ENCODE assay signal across 9 mouse cellular contexts in genomic region chr12:101767306-101768053, GRCm38 (mm10). TPM values are rescaled to one million over a fixed set of nuclear protein-coding genes. Genes with fewer than 3 reads are reported as not detected.
DNase-seq lines count a peak whose midpoint lies in the region; ATAC-seq and TF ChIP-seq lines count a peak whose summit lies in the region.
"Had no signal": no experiment of that assay in that cellular context is flagged by ENCODE, and none has a peak within 500 bp of the region (broad histone marks: within the 10 kb centered on the region; RNA-seq: fewer than 3 reads in every experiment).

No protein-coding gene starts in this region.

- no peak for DNase-seq in liver, embryonic 11.5 days (ENCODE audit: low spot score)
- DNase-seq in heart, adult 2 months = peak; percentile 59 to 82
- peak; percentile 49 for DNase-seq in kidney, postnatal 14 days
- no peak for DNase-seq in spleen, adult 18-20 months
- DNase-seq in gastrocnemius, postnatal 14 days = no peak
- no peak for DNase-seq in right cerebral cortex, postnatal 4 days

- TF ChIP-seq POLR2A in heart, adult 2 months (IDR thresholded peaks at IDR 0.05; ENCODE audit: insufficient read depth, low read depth, low read length) = no peak

- no peak overlapping the region for H3K4me2 ChIP-seq in liver, embryonic 11.5 days
- no peak overlapping the region for H3K4me2 ChIP-seq in liver, embryonic 12.5 days
- no peak overlapping the region for H3K4me2 ChIP-seq in stomach, embryonic 16.5 days (ENCODE audit: low read depth, low read length)

- intact Hi-C loops in heart, adult 2 months (cut with DNase I) = no loop called here
- intact Hi-C loops in gastrocnemius, postnatal 14 days (cut with DNase I; ENCODE audit: low total_unique reads) = no loop called here

- 0 out of 2 replicates have a peak, but pooled peaks have one; percentile 31 for ATAC-seq in liver, embryonic 11.5 days (replicated peaks; ENCODE audit: low FRiP score)
- no peak for ATAC-seq in liver, embryonic 12.5 days
- ATAC-seq in stomach, embryonic 16.5 days (ENCODE audit: insufficient read depth, low FRiP score) = peak; percentile 71

- H3K9me3 ChIP-seq in liver, embryonic 11.5 days (ENCODE audit: control insufficient read depth, low read length) = no peaks in the 10 kb centered on the region
- H3K9me3 ChIP-seq in liver, embryonic 12.5 days (replicated peaks) = no peaks in the 10 kb centered on the region
- no peaks in the 10 kb centered on the region for H3K9me3 ChIP-seq in stomach, embryonic 16.5 days (replicated peaks; ENCODE audit: control insufficient read depth, low read length)

- WGBS in liver, embryonic 11.5 days = 46% methylated on average over 9 of the region's 9 CpGs
- WGBS in liver, embryonic 12.5 days (ENCODE audit: insufficient replicate concordance) = 42% methylated on average over 9 of the region's 9 CpGs
- WGBS in heart, adult 2 months = 21% methylated on average over 9 of the region's 9 CpGs
- WGBS in stomach, embryonic 16.5 days = 37% methylated on average over 9 of the region's 9 CpGs

- H3K79me2 ChIP-seq in heart, adult 2 months (replicated peaks; ENCODE audit: control insufficient read depth, insufficient read depth, low read length) = no peaks in the 10 kb centered on the region

- H3K36me3 ChIP-seq in liver, embryonic 11.5 days (ENCODE audit: control insufficient read depth, insufficient read depth, low read length) = no peaks in the 10 kb centered on the region
- no peaks in the 10 kb centered on the region for H3K36me3 ChIP-seq in liver, embryonic 12.5 days
- H3K36me3 ChIP-seq in heart, adult 2 months (ENCODE audit: control insufficient read depth, insufficient read depth, low read length) = no peaks in the 10 kb centered on the region; the same call in 1 of the 2 replicates
- H3K36me3 ChIP-seq in stomach, embryonic 16.5 days (ENCODE audit: control insufficient read depth, insufficient read depth, low read length) = no peaks in the 10 kb centered on the region

- TF ChIP-seq EP300 in heart, adult 2 months (IDR thresholded peaks at IDR 0.05; ENCODE audit: insufficient read depth, low read depth, low read length) = no peak

- H3K4me3 ChIP-seq in liver, embryonic 11.5 days (ENCODE audit: low read depth, low read length) = no peak overlapping the region
- H3K4me3 ChIP-seq in liver, embryonic 12.5 days = no peak overlapping the region
- no peak overlapping the region for H3K4me3 ChIP-seq in heart, adult 2 months
- H3K4me3 ChIP-seq in stomach, embryonic 16.5 days (replicated peaks; ENCODE audit: low read length) = no peak overlapping the region
- H3K4me3 ChIP-seq: erythroblast, embryonic 14.5 days had no signal

- TF ChIP-seq CTCF in heart, adult 2 months (IDR thresholded peaks at IDR 0.05) = no peak

- H3K27ac ChIP-seq in liver, embryonic 11.5 days (ENCODE audit: low read depth, low read length) = no peak overlapping the region
- no peak overlapping the region for H3K27ac ChIP-seq in liver, embryonic 12.5 days
- peak overlapping the region; percentile 53 for H3K27ac ChIP-seq in heart, adult 2 months
- H3K27ac ChIP-seq in stomach, embryonic 16.5 days (ENCODE audit: low read length) = peak overlapping the region; percentile 72

- 0 out of 2 replicates have a peak, but pooled peaks cover 2% of the 10 kb centered on the region for H3K4me1 ChIP-seq in liver, embryonic 11.5 days (replicated peaks; ENCODE audit: control insufficient read depth, insufficient read depth, low read length)
- H3K4me1 ChIP-seq in liver, embryonic 12.5 days = no peaks in the 10 kb centered on the region
- H3K4me1 ChIP-seq in heart, adult 2 months (ENCODE audit: control insufficient read depth, insufficient read depth, low read length) = peaks cover 11% of the 10 kb centered on the region
- 0 out of 2 replicates have a peak, but pooled peaks cover 6% of the 10 kb centered on the region for H3K4me1 ChIP-seq in stomach, embryonic 16.5 days (ENCODE audit: control insufficient read depth, insufficient read depth, low read length)

- H3K27me3 ChIP-seq in liver, embryonic 11.5 days (replicated peaks; ENCODE audit: control insufficient read depth, insufficient read depth, low read length) = no peaks in the 10 kb centered on the region
- H3K27me3 ChIP-seq in liver, embryonic 12.5 days (replicated peaks) = no peaks in the 10 kb centered on the region
- H3K27me3 ChIP-seq in heart, adult 2 months (ENCODE audit: control insufficient read depth, insufficient read depth, low read length) = no peaks in the 10 kb centered on the region
- H3K27me3 ChIP-seq in stomach, embryonic 16.5 days (ENCODE audit: control insufficient read depth, insufficient read depth, low read length) = no peaks in the 10 kb centered on the region

- no peak overlapping the region for H3K9ac ChIP-seq in liver, embryonic 11.5 days (ENCODE audit: low read depth, low read length)
- H3K9ac ChIP-seq in liver, embryonic 12.5 days = no peak overlapping the region
- H3K9ac ChIP-seq in heart, adult 2 months (ENCODE audit: low read depth, low read length) = no peak overlapping the region
- H3K9ac ChIP-seq in stomach, embryonic 16.5 days (ENCODE audit: low read length) = 0 out of 2 replicates have a peak overlapping the region, but pooled peaks have one; percentile 12

RNA-seq across cellular contexts. Expression of gene Tc2n, which starts 49.2 kb away (rescaled TPM):
- polyA plus RNA-seq in liver, embryonic 11.5 days (2014; fragmentation: Nextera tagmentation; extraction: Ambion mirVana) = 0.11 TPM in 1 of 2 replicates, not detected in the other
- 0.04 TPM in 2 replicates for polyA plus RNA-seq in liver, embryonic 12.5 days (2016; fragmentation: Nextera tagmentation; extraction: Ambion mirVana)
- under 1 TPM; 0.34 to 0.59 TPM for total RNA-seq in heart, adult 2 months (2021)
- 0.06 and 0.12 TPM in 2 replicates for polyA plus RNA-seq in heart, adult 2 months (2012; rRNA removed)
- polyA plus RNA-seq in stomach, embryonic 16.5 days (2015; fragmentation: Nextera tagmentation; extraction: Ambion mirVana) = 4.5 and 5.1 TPM in 2 replicates
- total RNA-seq in gastrocnemius, postnatal 14 days (2021) = under 1 TPM; 0.22 to 0.49 TPM
- polyA plus RNA-seq: erythroblast, embryonic 14.5 days had no signal

RNA-seq across cellular contexts. Expression of gene Fbln5, which starts 51.4 kb away (rescaled TPM):
- 4.3 and 4.4 TPM in 2 replicates for polyA plus RNA-seq in liver, embryonic 11.5 days (2014; fragmentation: Nextera tagmentation; extraction: Ambion mirVana)
- polyA plus RNA-seq in liver, embryonic 12.5 days (2016; fragmentation: Nextera tagmentation; extraction: Ambion mirVana) = 4.1 and 4.3 TPM in 2 replicates
- total RNA-seq in heart, adult 2 months (2021) = 10 to 100 TPM; 23.4 to 26.9 TPM
- 40.4 and 60.4 TPM in 2 replicates for polyA plus RNA-seq in heart, adult 2 months (2012; rRNA removed)
- polyA plus RNA-seq in stomach, embryonic 16.5 days (2015; fragmentation: Nextera tagmentation; extraction: Ambion mirVana) = 66.9 and 78.3 TPM in 2 replicates
- total RNA-seq in gastrocnemius, postnatal 14 days (2021) = 10 to 100 TPM; 34.2 to 39.6 TPM
- polyA plus RNA-seq: erythroblast, embryonic 14.5 days had no signal

Comparison
In these comparisons a context has a peak if more than half of its experiments do, and no peak if none do; other contexts are left out.
1. DNase-seq: peak in heart, adult 2 months (2 of 2) and kidney, postnatal 14 days (single experiment); none in liver, embryonic 11.5 days (single experiment), spleen, adult 18-20 months (0 of 2), gastrocnemius, postnatal 14 days (single experiment) and right cerebral cortex, postnatal 4 days (single experiment).
2. H3K27ac ChIP-seq: peak in heart, adult 2 months (single experiment) and stomach, embryonic 16.5 days (single experiment); none in liver, embryonic 11.5 days (single experiment) and liver, embryonic 12.5 days (single experiment).